Mouse (Mus musculus): ENCODE measurements around the gene Dcpp3. TPM values are rescaled to one million over a fixed set of nuclear protein-coding genes. Genes with fewer than 3 reads are reported as not detected.

Gene Dcpp3
- not detected in 2 replicates for polyA plus RNA-seq (2012; rRNA removed; ENCODE audit: low replicate concordance)

GRCm38 (mm10) chr17:23917158-23917557 lies at the start of gene Dcpp3:
Gene Dcpp3, plus strand, starts transcription at chr17:23917458.

GRCm38 (mm10) chr17:23867756-23868155 lies 49.5 kb upstream of the Dcpp3 start, which contains the start of gene Prss21:
Gene Prss21, plus strand, starts transcription at chr17:23868056.

GRCm38 (mm10) chr17:23880576-23880975 lies 36.7 kb upstream of the Dcpp3 start, which contains the start of the genes Dcpp1 and Dcpp2:
Gene Dcpp1, plus strand, starts transcription at chr17:23880876.
Gene Dcpp2, plus strand, starts transcription at chr17:23880880.

GRCm38 (mm10) chr17:23941372-23941771 lies 24.1 kb downstream of the Dcpp3 start, which contains the start of gene Sbp:
Gene Sbp, plus strand, starts transcription at chr17:23941672.

GRCm38 (mm10) chr17:23955174-23955573 lies 37.9 kb downstream of the Dcpp3 start, which contains the start of gene Sbpl:
Gene Sbpl, minus strand, starts transcription at chr17:23955274.

Other genes starting within 250 kb of the Dcpp3 start
- 423 and 457 TPM in 2 replicates for gene Hcfc1r1, start 243.9 kb upstream of the Dcpp3 start, polyA plus RNA-seq (2012; rRNA removed; ENCODE audit: low replicate concordance)
- 22.7 and 23.3 TPM in 2 replicates for gene Thoc6, start 243.6 kb upstream of the Dcpp3 start, polyA plus RNA-seq (2012; rRNA removed; ENCODE audit: low replicate concordance)
- gene Tnfrsf12a, start 240.0 kb upstream of the Dcpp3 start, polyA plus RNA-seq (2012; rRNA removed; ENCODE audit: low replicate concordance) = 16.8 and 17.2 TPM in 2 replicates
- gene Cldn6, start 238.2 kb upstream of the Dcpp3 start, polyA plus RNA-seq (2012; rRNA removed; ENCODE audit: low replicate concordance) = 0.44 and 1.2 TPM in 2 replicates
- 0.14 and 0.55 TPM in 2 replicates for gene Cldn9, start 233.4 kb upstream of the Dcpp3 start, polyA plus RNA-seq (2012; rRNA removed; ENCODE audit: low replicate concordance)
- gene 1520401A03Rik, start 194.7 kb upstream of the Dcpp3 start, polyA plus RNA-seq (2012; rRNA removed; ENCODE audit: low replicate concordance) = 0.05 and 0.09 TPM in 2 replicates
- 58.5 and 61.5 TPM in 2 replicates for gene Pkmyt1, start 191.1 kb upstream of the Dcpp3 start, polyA plus RNA-seq (2012; rRNA removed; ENCODE audit: low replicate concordance)
- gene Paqr4, start 176.6 kb upstream of the Dcpp3 start, polyA plus RNA-seq (2012; rRNA removed; ENCODE audit: low replicate concordance) = 144 and 151 TPM in 2 replicates
- 5.0 and 7.8 TPM in 2 replicates for gene Kremen2, start 171.6 kb upstream of the Dcpp3 start, polyA plus RNA-seq (2012; rRNA removed; ENCODE audit: low replicate concordance)
- gene Flywch1, start 145.9 kb upstream of the Dcpp3 start, polyA plus RNA-seq (2012; rRNA removed; ENCODE audit: low replicate concordance) = 15.9 and 34.2 TPM in 2 replicates
- 3.8 and 6.0 TPM in 2 replicates for gene Flywch2, start 131.4 kb upstream of the Dcpp3 start, polyA plus RNA-seq (2012; rRNA removed; ENCODE audit: low replicate concordance)
- gene Srrm2, start 126.9 kb upstream of the Dcpp3 start, polyA plus RNA-seq (2012; rRNA removed; ENCODE audit: low replicate concordance) = 340 and 451 TPM in 2 replicates
- 480 and 804 TPM in 2 replicates for gene Elob, start 88.3 kb upstream of the Dcpp3 start, polyA plus RNA-seq (2012; rRNA removed; ENCODE audit: low replicate concordance)
- gene Prss33, start 81.4 kb upstream of the Dcpp3 start, polyA plus RNA-seq (2012; rRNA removed; ENCODE audit: low replicate concordance) = 0.11 and 1.1 TPM in 2 replicates
- gene Prss32, start 73.6 kb upstream of the Dcpp3 start, polyA plus RNA-seq (2012; rRNA removed; ENCODE audit: low replicate concordance) = 308 and 338 TPM in 2 replicates
- 2.4 and 2.8 TPM in 2 replicates for gene Prss41, start 73.3 kb upstream of the Dcpp3 start, polyA plus RNA-seq (2012; rRNA removed; ENCODE audit: low replicate concordance)
- gene Prss21, start 49.4 kb upstream of the Dcpp3 start, polyA plus RNA-seq (2012; rRNA removed; ENCODE audit: low replicate concordance) = not detected in 2 replicates
- gene Dcpp1, start 36.6 kb upstream of the Dcpp3 start, polyA plus RNA-seq (2012; rRNA removed; ENCODE audit: low replicate concordance) = not detected in 2 replicates
- not detected in 2 replicates for gene Dcpp2, start 36.6 kb upstream of the Dcpp3 start, polyA plus RNA-seq (2012; rRNA removed; ENCODE audit: low replicate concordance)
- gene Sbp, start 24.2 kb downstream of the Dcpp3 start, polyA plus RNA-seq (2012; rRNA removed; ENCODE audit: low replicate concordance) = not detected in 2 replicates
- gene Sbpl, start 37.8 kb downstream of the Dcpp3 start, polyA plus RNA-seq (2012; rRNA removed; ENCODE audit: low replicate concordance) = not detected in 2 replicates
- gene Prss30, start 63.1 kb downstream of the Dcpp3 start, polyA plus RNA-seq (2012; rRNA removed; ENCODE audit: low replicate concordance) = 22.5 and 226 TPM in 2 replicates
- gene Prss22, start 80.6 kb downstream of the Dcpp3 start, polyA plus RNA-seq (2012; rRNA removed; ENCODE audit: low replicate concordance) = 0.25 and 0.68 TPM in 2 replicates
- 3.0 and 5.6 TPM in 2 replicates for gene Prss27, start 120.7 kb downstream of the Dcpp3 start, polyA plus RNA-seq (2012; rRNA removed; ENCODE audit: low replicate concordance)
- 46.8 and 98.2 TPM in 2 replicates for gene Kctd5, start 156.0 kb downstream of the Dcpp3 start, polyA plus RNA-seq (2012; rRNA removed; ENCODE audit: low replicate concordance)
- gene Pdpk1, start 233.5 kb downstream of the Dcpp3 start, polyA plus RNA-seq (2012; rRNA removed; ENCODE audit: low replicate concordance) = 5.5 and 12.0 TPM in 2 replicates
- gene Amdhd2, start 246.3 kb downstream of the Dcpp3 start, polyA plus RNA-seq (2012; rRNA removed; ENCODE audit: low replicate concordance) = 109 and 237 TPM in 2 replicates